Mouse (Mus musculus) spleen, postnatal 14 days (tissue): ENCODE measurements around the gene Bmp7.

Experiments
- DNase-seq, 2 experiments: peaks; one replicate each; pipeline ENCODE4 v3.0.0; 2021 to 2022; ENCODE audit warnings: low spot score in 2 of 2

Bmp7 gene

DNA sequence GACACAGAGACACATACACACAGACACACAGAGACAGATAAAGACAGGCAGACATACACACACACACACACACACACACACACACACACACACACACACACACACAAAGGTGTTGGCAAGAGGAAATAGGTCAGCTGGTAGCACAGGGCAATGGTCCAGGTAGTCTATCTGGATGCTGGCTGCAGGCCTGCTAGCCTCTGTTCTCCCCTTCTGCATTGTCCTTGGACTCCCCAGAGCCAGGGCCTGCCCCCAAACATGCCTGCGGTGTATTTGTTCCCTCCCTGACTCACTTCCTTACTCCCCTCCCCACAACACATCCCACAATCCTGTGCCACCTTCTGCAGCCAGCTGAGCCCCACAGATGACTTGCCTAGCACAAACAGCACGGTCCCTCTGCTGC lies 86.0 kb downstream of the Bmp7 start:
- DNase-seq = no peak

DNA sequence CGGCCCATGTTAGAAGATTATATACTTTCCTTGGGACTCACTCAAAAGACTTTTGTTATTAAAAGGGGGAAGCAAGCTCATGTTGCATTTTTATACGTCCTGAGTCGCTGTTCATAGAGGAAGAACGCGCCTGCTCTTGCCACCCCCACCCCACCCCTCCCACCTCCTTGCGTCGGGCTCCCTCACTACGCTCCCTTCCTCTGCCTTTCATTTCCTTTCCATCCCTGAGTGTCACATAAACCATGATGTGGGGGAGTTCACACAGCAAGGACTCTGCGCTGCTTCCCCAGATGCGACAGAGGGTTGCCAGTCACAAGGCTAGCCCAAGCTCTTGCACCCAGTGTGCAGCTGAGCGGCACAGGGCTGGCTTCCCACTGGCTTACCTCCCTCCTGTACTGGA lies 88.3 kb downstream of the Bmp7 start:
- DNase-seq = no peak

DNA sequence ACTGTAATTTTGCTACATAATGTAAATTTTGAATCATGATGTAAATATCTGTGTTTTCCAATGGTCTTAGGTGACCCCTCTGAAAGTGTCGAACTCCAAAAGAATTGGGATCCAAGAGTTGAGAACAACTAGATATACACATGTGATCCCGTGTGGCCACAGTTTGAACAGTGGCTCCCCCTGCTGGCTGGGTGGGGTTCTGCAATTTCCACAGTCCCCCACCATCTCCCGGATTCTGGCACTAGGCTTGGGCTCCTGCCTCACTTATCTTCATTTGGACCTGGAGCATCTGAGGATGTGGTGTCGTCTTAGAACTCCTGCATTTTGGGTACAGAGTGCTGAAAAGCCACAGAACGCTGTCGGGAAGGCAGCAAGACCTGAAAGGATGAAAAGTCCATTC lies 91.9 kb downstream of the Bmp7 start:
- DNase-seq = peak in 1 of 2 experiments; percentile 14

DNA sequence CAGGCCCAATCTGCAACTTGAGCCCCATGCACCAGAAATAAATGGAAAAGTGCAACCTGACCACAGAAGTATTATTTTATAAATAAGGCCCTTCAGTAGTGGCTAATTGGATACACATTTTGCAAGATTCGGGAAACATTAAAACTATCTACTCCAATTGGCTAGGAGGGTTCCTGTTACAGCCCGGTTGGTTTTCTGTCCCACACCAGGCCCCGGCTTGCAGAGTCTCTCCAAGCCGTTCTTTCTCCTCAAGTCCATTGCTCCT lies 93.9 kb downstream of the Bmp7 start:
- DNase-seq = no peak

DNA sequence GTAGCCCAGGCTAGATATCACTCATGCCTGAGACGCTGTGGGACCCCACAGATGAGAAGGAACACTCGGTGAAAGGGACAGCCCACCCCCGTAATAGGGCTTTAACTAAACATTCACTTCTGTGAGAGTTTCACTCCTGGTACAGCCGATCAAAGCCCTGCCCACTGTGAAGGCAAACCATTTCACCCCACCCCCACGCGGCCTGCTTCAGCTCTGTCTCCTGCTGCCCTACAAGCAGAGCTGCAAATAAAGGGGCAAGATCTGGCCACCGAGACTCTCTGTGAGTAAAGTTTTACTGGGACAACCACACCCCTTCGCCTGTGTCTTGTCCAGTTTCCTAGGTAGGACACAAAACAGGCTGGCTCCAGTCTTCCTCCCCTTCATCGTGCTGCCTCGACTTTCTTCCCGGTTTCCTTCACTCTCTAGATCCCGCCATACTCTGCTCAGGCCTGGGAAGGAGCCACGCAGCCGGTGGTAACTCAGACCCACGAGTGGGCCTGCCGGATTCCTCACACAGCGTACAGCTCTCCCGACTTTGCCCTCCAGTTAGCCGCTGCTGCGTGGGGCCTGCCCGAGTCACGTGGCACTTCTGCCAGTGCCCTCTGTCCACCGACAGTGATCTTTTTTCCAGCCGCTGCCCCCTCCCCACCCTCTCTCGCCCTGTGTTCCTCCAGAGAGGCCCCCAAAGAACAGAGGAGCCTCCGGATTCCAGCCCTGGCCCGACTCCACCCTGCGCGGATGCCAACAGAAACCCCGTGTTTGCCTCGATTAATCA lies 94.4 kb downstream of the Bmp7 start:
- no peak for DNase-seq

DNA sequence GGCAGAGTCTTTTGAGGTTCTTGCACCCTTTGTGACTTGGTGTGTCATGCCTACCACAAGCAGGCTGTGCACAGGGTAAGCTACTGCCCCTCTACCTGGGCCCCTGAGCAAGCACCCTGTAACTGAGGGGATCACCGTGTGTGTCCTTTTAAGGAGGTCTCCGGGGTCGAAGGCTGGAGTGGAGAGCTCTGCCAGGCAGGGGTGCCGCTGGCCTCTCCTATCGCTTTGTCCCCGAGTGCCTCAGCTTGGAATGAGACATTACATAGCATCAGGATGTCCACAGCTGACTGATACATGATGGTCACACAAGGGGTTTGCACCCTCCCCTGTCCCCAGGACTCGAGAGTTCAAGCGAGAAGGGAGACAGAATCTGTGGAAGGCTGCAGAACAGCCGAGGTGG lies 96.2 kb downstream of the Bmp7 start:
- DNase-seq = no peak

- DNase-seq = no peak
Measured at GRCm38 (mm10) chr2:172842306-172842705, 97.8 kb downstream of the Bmp7 start.

DNA sequence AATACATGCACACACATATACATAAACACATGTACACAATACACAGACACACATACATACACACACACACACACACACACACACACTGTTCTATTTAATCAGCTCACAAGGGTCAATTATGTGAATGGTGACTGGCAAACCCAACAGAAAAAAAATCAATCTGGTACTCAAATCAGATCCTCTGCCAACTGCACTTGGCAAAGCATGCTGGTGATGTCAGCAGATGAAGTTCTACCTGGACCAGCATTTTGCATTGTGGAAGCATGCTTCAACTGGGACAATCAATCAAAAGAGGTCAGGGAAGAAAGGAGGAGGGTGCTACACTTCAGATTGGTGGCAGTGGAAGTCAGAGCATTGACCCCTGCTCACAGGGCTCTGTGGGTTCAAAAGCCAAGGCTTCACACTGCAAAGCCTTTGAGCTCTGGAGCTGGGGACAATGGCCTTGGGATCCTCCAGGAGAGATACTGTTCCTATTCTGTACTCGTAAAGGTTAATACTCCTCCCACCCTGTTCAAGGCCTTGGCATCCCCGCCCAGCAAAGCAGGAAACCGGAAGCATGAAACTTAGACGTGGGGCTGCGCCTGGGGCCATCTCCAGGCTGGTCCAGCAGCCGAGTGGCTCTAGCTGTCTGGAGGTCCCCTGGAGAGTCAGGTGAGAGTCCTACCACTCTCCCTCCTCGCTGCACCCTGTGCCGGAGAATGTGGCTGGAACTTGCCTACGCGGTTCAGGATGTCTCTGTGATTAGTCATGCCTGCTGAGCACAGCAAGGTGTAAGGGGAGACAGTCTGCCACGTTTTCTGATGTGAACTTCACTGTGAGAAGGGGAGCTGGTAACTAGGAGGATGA lies 99.0 kb downstream of the Bmp7 start:
- DNase-seq = no peak

- no peak for DNase-seq
Measured at GRCm38 (mm10) chr2:172839317-172839980, 100.7 kb downstream of the Bmp7 start.

DNA sequence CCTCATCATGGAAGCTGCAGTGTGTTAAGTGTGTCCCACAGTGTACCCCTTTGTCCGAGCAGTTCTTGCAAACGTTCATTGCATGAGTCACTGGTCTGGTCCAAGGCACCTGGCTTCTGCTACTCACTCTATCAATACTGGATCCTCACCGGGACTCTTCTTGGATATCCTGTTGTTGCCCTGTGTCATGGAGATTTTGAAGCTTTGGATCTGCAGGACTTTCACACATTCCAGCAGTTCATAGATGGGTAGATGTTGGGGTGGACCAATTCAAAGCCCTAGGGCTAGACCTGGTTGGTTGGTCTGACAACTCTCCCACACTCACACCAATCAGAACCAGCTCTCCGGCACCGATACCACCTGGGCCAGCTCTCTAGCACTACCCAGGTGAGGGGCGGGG lies 103.6 kb downstream of the Bmp7 start:
- no peak for DNase-seq

GRCm38 (mm10) chr2:172833196-172833595 lies 106.9 kb downstream of the Bmp7 start:
- no peak for DNase-seq

DNA sequence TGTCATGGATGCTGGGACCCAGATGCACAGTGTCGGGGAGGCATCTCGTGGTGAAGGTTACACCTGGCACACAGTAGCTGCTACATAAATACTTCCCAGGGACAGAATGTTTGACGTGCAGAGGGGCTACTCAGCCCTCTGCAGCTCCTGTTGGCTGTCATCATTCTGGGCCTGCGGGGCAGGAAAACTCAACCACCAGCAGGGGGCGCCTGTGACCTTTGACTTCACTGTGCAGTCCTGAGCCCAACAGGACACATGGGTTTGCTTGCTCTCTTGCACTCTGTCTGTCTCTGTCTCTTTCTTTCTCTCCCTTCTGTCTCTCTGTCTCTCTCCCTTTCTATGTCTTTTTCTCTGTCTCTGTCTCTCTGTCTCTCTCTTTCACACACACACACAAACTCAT lies 108.4 kb downstream of the Bmp7 start:
- DNase-seq = peak; percentile 48 to 63

GRCm38 (mm10) chr2:172831133-172831532 lies 109.0 kb downstream of the Bmp7 start:
- peak; percentile 56 to 81 for DNase-seq

- no peak for DNase-seq
Measured at GRCm38 (mm10) chr2:172828229-172828628, 111.9 kb downstream of the Bmp7 start.

- no peak for DNase-seq
Measured at GRCm38 (mm10) chr2:172827564-172827963, 112.6 kb downstream of the Bmp7 start.

DNA sequence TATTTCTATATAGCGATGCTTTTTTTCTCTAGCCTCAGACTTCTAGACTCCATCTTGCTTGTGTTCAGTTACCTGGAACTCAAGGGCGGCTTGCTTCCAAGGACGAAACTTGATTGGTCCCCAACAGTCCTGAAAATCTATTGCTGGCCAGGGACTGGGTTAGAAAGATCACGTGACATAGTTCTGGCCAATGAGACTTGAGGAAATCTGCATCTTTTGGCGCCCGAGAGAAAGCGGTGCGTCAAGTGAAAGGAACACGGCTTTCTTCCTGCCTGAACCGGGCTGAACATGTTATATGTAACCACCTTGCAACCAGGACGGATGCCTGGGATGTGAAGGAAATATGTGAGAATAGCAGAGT lies 114.4 kb downstream of the Bmp7 start:
- DNase-seq = no peak

DNA sequence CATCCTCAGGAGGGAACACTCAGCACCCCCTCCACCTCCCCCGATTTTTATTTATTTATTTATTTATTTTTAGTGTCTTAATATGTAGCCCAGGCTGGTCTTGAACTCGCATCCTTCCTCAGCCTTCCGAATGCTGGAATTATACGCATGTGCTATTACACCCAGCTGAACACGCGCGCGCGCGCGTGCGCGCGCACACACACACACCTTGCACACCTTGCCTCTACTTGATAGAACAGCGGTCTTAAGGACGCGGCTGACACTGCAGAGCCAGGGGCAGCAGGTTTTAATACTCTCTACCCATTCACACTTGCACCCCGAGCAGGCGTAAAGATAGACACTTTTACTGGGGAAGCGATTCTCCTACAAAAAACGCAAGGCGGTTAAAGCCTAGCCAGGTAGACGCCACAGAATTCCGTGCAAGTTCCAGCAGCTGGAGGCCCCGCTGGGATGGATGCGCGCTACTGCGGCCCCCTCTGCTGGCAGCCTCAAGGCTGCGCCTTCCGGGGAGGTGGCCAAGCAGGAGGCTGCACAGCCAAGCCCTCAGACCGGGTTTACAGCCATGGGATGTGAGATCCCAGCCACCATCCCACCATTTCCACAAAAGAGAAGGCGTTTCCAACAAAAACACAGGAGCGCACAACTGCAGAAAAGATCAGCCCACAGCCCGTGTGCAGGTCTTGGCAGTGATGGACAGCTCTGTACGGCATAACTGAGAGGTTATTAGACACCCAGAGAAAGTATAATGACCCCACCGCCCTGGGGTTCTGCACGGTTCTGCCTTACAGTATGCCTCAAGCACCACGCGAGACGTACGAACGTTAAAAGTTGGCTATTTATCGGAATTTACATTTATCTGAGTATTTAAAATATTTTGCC lies 115.0 kb downstream of the Bmp7 start:
- DNase-seq = no peak

DNA sequence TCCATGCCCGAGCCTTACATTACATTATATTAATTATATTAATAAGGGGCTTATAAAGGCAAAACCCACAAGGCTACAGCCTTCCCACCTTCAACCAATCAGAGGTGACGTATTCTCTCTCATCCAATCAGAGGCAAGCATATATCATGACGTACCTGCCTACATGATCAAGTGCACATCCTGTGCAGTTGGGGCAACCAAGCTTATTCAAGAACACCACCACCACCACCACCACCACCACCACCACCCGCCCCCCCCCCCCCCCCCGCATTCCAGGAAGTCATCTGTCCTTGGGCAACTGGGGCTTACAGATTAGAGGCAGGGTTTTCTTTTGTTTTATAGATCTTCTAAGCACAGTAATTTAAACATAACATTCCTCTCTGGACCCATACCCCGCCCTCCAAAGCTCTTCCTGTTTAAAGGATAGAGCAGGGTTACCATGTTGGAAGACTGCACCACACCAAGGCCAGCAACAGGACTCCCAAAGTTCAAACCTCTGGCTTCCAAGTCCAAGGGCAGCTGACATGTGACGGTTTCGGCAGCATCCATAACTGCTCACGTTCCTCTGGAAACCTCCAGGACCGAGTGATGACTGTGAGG lies 121.4 kb downstream of the Bmp7 start:
- DNase-seq = no peak
